Mouse (Mus musculus): ENCODE data around the gene Cdh12. TPM values are rescaled to one million over a fixed set of nuclear protein-coding genes. Genes with fewer than 3 reads are reported as not detected.

Cdh12 gene
- total and polyA plus RNA-seq, 3 experiments: 0.13 to 0.16 TPM; not detected in 1

- no peaks in the 10 kb centered on the region for H3K4me1 ChIP-seq (ENCODE audit: control insufficient read depth in 1 of 2, insufficient read depth in 2 of 2)
- no peaks in the 10 kb centered on the region for H3K36me3 ChIP-seq (replicated peaks in 1 of 2; ENCODE audit: control insufficient read depth in 1 of 2, insufficient read depth in 1 of 2, low read length in 1 of 2)
- no peak overlapping the region for H3K4me3 ChIP-seq (replicated peaks in 1 of 3; ENCODE audit: low read depth in 2 of 3, low read length in 2 of 3, poor library complexity in 1 of 3)
- peaks cover 12% of the 10 kb centered on the region for H3K9me3 ChIP-seq (replicated peaks; ENCODE audit: low read length)
- no peak overlapping the region for H3K27ac ChIP-seq (ENCODE audit: insufficient read depth, low read depth)
- no peaks in the 10 kb centered on the region for H3K79me2 ChIP-seq (replicated peaks; ENCODE audit: control insufficient read depth, extremely low read depth, insufficient read depth, poor library complexity, severe bottlenecking)
- no peak for DNase-seq (ENCODE audit: extremely low read depth)
- H3K4me2 ChIP-seq (ENCODE audit: insufficient read depth, low read depth, poor library complexity, severe bottlenecking): no peak overlapping the region
- H3K27me3 ChIP-seq (replicated peaks): no peaks in the 10 kb centered on the region
- TF ChIP-seq ZNF384 (IDR thresholded peaks at IDR 0.05; ENCODE audit: low read depth, low read length): no peak
- TF ChIP-seq USF2 (conservative IDR thresholded peaks at IDR 0.05; ENCODE audit: low read depth, low read length): no peak
- no peak for TF ChIP-seq CTCF (conservative IDR thresholded peaks at IDR 0.05 in 1 of 2, IDR thresholded peaks at IDR 0.05 in 1 of 2; ENCODE audit: low read depth in 2 of 2, low read length in 2 of 2)
- H3K9ac ChIP-seq (ENCODE audit: insufficient read depth, low read depth): no peak overlapping the region
- dilution Hi-C loops (cut with MboI; ENCODE audit: extremely low pct_ligation_motif_present, extremely low pct_unique_long_range_greater_than_20kb, low sequenced_read_pairs): no loop called here
- in situ Hi-C loops (cut with MboI; ENCODE audit: low pct_ligation_motif_present, low pct_unique_long_range_greater_than_20kb, low sequenced_read_pairs): no loop called here
Observed at GRCm38 (mm10) chr15:20462500-20462899, 13.4 kb downstream of the Cdh12 start.

GRCm38 (mm10) chr15:20463601-20464000 lies 14.5 kb downstream of the Cdh12 start:
- DNase-seq (ENCODE audit: extremely low read depth): no peak
- Histone ChIP-seq H3K4me2 (ENCODE audit: insufficient read depth, low read depth, poor library complexity, severe bottlenecking) (no peak overlapping the region), H3K4me3 (replicated peaks in 1 of 3; ENCODE audit: low read depth in 2 of 3, low read length in 2 of 3, poor library complexity in 1 of 3) (no peak overlapping the region), H3K4me1 (ENCODE audit: control insufficient read depth in 1 of 2, insufficient read depth in 2 of 2) (no peaks in the 10 kb centered on the region), H3K27ac (ENCODE audit: insufficient read depth, low read depth) (no peak overlapping the region), H3K9ac (ENCODE audit: insufficient read depth, low read depth) (no peak overlapping the region), H3K36me3 (replicated peaks in 1 of 2; ENCODE audit: control insufficient read depth in 1 of 2, insufficient read depth in 1 of 2, low read length in 1 of 2) (no peaks in the 10 kb centered on the region), H3K9me3 (replicated peaks; ENCODE audit: low read length) (peaks cover 12% of the 10 kb centered on the region), H3K27me3 (replicated peaks) (no peaks in the 10 kb centered on the region), H3K79me2 (replicated peaks; ENCODE audit: control insufficient read depth, extremely low read depth, insufficient read depth, poor library complexity, severe bottlenecking) (no peaks in the 10 kb centered on the region)
- dilution Hi-C loops (cut with MboI; ENCODE audit: extremely low pct_ligation_motif_present, extremely low pct_unique_long_range_greater_than_20kb, low sequenced_read_pairs): no loop called here
- in situ Hi-C loops (cut with MboI; ENCODE audit: low pct_ligation_motif_present, low pct_unique_long_range_greater_than_20kb, low sequenced_read_pairs): no loop called here
- TF ChIP-seq ZMIZ1 (IDR thresholded peaks at IDR 0.05; ENCODE audit: low read depth, low read length) (no peak), KAT2A (IDR thresholded peaks at IDR 0.05; ENCODE audit: insufficient replicate concordance, low read length) (no peak), SIN3A (IDR thresholded peaks at IDR 0.05; ENCODE audit: low read length) (no peak), PAX5 (IDR thresholded peaks at IDR 0.05; ENCODE audit: low read length) (no peak)

- H3K4me2 ChIP-seq (ENCODE audit: insufficient read depth, low read depth, poor library complexity, severe bottlenecking): no peak overlapping the region
- in situ Hi-C loops (cut with MboI; ENCODE audit: low pct_ligation_motif_present, low pct_unique_long_range_greater_than_20kb, low sequenced_read_pairs): no loop called here
Observed at GRCm38 (mm10) chr15:20550979-20551378, 101.9 kb downstream of the Cdh12 start.

GRCm38 (mm10) chr15:20571012-20571411 lies 121.9 kb downstream of the Cdh12 start:
- Histone ChIP-seq H3K4me2 (ENCODE audit: insufficient read depth, low read depth, poor library complexity, severe bottlenecking) (no peak overlapping the region), H3K9ac (ENCODE audit: insufficient read depth, low read depth) (no peak overlapping the region), H3K27ac (ENCODE audit: insufficient read depth, low read depth) (no peak overlapping the region), H3K9me3 (replicated peaks; ENCODE audit: low read length) (peaks cover 9% of the 10 kb centered on the region), H3K4me1 (ENCODE audit: control insufficient read depth in 1 of 2, insufficient read depth in 2 of 2) (peaks cover 0 to 2% of the 10 kb centered on the region in 2 experiments; a peak in 1 of 4 replicates), H3K36me3 (replicated peaks in 1 of 2; ENCODE audit: control insufficient read depth in 1 of 2, insufficient read depth in 1 of 2, low read length in 1 of 2) (no peaks in the 10 kb centered on the region), H3K4me3 (replicated peaks in 1 of 3; ENCODE audit: low read depth in 2 of 3, low read length in 2 of 3, poor library complexity in 1 of 3) (no peak overlapping the region), H3K79me2 (replicated peaks; ENCODE audit: control insufficient read depth, extremely low read depth, insufficient read depth, poor library complexity, severe bottlenecking) (no peaks in the 10 kb centered on the region), H3K27me3 (replicated peaks) (no peaks in the 10 kb centered on the region)
- TF ChIP-seq USF1 (IDR thresholded peaks at IDR 0.05; ENCODE audit: low read depth, low read length): no peak
- TF ChIP-seq RAD21 (IDR thresholded peaks at IDR 0.05; ENCODE audit: low read depth, low read length): no peak
- TF ChIP-seq MXI1 (IDR thresholded peaks at IDR 0.05; ENCODE audit: low read depth, low read length): no peak
- TF ChIP-seq IRF4 (IDR thresholded peaks at IDR 0.05; ENCODE audit: low read depth, low read length): no peak
- no peak for TF ChIP-seq CTCF (conservative IDR thresholded peaks at IDR 0.05 in 1 of 2, IDR thresholded peaks at IDR 0.05 in 1 of 2; ENCODE audit: low read depth in 2 of 2, low read length in 2 of 2)
- TF ChIP-seq ZC3H11A (IDR thresholded peaks at IDR 0.05; ENCODE audit: low read depth, low read length): no peak
- TF ChIP-seq E2F4 (IDR thresholded peaks at IDR 0.05; ENCODE audit: insufficient replicate concordance, low read depth, low read length): no peak
- TF ChIP-seq ZKSCAN1 (IDR thresholded peaks at IDR 0.05; ENCODE audit: borderline replicate concordance, low read depth, low read length): no peak
- TF ChIP-seq NRF1 (IDR thresholded peaks at IDR 0.05; ENCODE audit: low read depth, low read length): no peak
- TF ChIP-seq TBP (conservative IDR thresholded peaks at IDR 0.05; ENCODE audit: low read depth, low read length): no peak
- TF ChIP-seq ELF1 (IDR thresholded peaks at IDR 0.05; ENCODE audit: low read depth, low read length): no peak
- no peak for TF ChIP-seq CHD1 (IDR thresholded peaks at IDR 0.05; ENCODE audit: low read depth, low read length)
- dilution Hi-C loops (cut with MboI; ENCODE audit: extremely low pct_ligation_motif_present, extremely low pct_unique_long_range_greater_than_20kb, low sequenced_read_pairs) (no loop called here), in situ Hi-C loops (cut with MboI; ENCODE audit: low pct_ligation_motif_present, low pct_unique_long_range_greater_than_20kb, low sequenced_read_pairs) (no loop called here)
- DNase-seq (ENCODE audit: extremely low read depth): no peak

More at GRCm38 (mm10) chr15:20550979-20551378, 101.9 kb downstream of the Cdh12 start:
- peaks cover 6% of the 10 kb centered on the region for H3K9me3 ChIP-seq (replicated peaks; ENCODE audit: low read length)
- H3K27me3 ChIP-seq (replicated peaks): no peaks in the 10 kb centered on the region
- dilution Hi-C loops (cut with MboI; ENCODE audit: extremely low pct_ligation_motif_present, extremely low pct_unique_long_range_greater_than_20kb, low sequenced_read_pairs): no loop called here
- TF ChIP-seq MAFK (IDR thresholded peaks at IDR 0.05; ENCODE audit: insufficient replicate concordance, low read length) (no peak), GABPA (IDR thresholded peaks at IDR 0.05; ENCODE audit: insufficient replicate concordance, low read depth, low read length) (no peak)
- H3K79me2 ChIP-seq (replicated peaks; ENCODE audit: control insufficient read depth, extremely low read depth, insufficient read depth, poor library complexity, severe bottlenecking): no peaks in the 10 kb centered on the region
- no peak overlapping the region for H3K9ac ChIP-seq (ENCODE audit: insufficient read depth, low read depth)
- H3K27ac ChIP-seq (ENCODE audit: insufficient read depth, low read depth): no peak overlapping the region
- no peaks in the 10 kb centered on the region for H3K36me3 ChIP-seq (replicated peaks in 1 of 2; ENCODE audit: control insufficient read depth in 1 of 2, insufficient read depth in 1 of 2, low read length in 1 of 2)
- no peak for DNase-seq (ENCODE audit: extremely low read depth)
- H3K4me3 ChIP-seq (replicated peaks in 1 of 3; ENCODE audit: low read depth in 2 of 3, low read length in 2 of 3, poor library complexity in 1 of 3): no peak overlapping the region
- no peaks in the 10 kb centered on the region for H3K4me1 ChIP-seq (ENCODE audit: control insufficient read depth in 1 of 2, insufficient read depth in 2 of 2)
